Mouse (Mus musculus): ENCODE measurements around the gene Tmem100. TPM values are rescaled to one million over a fixed set of nuclear protein-coding genes. Genes with fewer than 3 reads are reported as not detected.

The Tmem100 gene
- total and polyA plus RNA-seq, 2 experiments from 2014 or later: 9.6 to 12.5 TPM

DNA sequence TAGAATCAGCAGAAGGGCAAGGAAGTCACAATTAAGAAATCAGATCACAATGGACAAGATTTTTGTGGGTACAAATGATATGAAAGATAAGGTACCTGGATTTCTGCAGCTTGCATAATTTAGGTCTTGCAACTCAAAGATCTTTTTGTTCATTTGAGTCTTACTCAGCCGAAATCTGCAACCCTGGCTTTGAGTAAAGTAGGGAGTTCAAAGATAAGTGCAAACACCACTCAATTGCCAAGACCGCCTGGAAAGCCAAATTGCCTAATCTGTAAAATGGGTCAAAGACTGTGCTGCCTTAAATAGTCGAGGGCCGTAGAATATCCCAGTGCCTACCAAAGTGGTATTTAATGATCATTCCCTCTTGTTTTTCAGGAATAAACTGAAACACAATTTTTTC, 26.8 kb upstream of the Tmem100 start:
- H3K4me3 ChIP-seq (ENCODE audit: low read depth, low read length): no peak overlapping the region
- no peaks in the 10 kb centered on the region for H3K36me3 ChIP-seq (ENCODE audit: insufficient read depth, low read length)
- ATAC-seq (ENCODE audit: low FRiP score) (no peak), DNase-seq (ENCODE audit: low spot score) (no peak)
- no peak overlapping the region for H3K4me2 ChIP-seq (ENCODE audit: low read depth, low read length, poor library complexity, severe bottlenecking)
- H3K27me3 ChIP-seq (ENCODE audit: insufficient read depth, low read length): no peaks in the 10 kb centered on the region
- H3K9ac ChIP-seq (replicated peaks; ENCODE audit: low read length, poor library complexity, severe bottlenecking): no peak overlapping the region
- WGBS: 90% methylated on average over 4 of the region's 4 CpGs
- H3K27ac ChIP-seq (ENCODE audit: low read depth, low read length): no peak overlapping the region
- 0 out of 2 replicates have a peak, but pooled peaks cover 6% of the 10 kb centered on the region for H3K4me1 ChIP-seq (ENCODE audit: insufficient read depth, low read length)
- no peak for TF ChIP-seq CTCF (IDR thresholded peaks at IDR 0.05)
- H3K9me3 ChIP-seq (ENCODE audit: low read length): no peaks in the 10 kb centered on the region

DNA sequence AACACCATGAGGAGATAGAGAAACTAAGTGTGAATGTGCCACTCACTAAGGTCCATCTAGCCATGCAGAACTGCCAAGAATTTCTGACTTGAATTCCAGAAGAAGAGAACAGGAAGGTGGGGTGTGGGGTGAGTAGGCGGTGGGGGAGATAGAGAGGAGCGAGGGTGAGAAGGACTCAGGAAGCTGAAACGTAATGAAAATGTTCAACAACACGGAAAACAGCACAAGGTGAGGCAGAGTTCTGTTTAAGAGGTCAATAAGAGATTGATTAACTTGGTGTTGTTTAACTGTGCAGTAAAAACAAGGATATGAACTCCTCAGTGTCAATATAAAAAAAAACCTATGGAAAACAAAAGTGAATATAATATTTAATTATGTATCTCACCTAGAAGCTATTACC, 24.0 kb upstream of the Tmem100 start:
- Histone ChIP-seq H3K27me3 (ENCODE audit: insufficient read depth, low read length) (no peaks in the 10 kb centered on the region), H3K9ac (replicated peaks; ENCODE audit: low read length, poor library complexity, severe bottlenecking) (no peak overlapping the region), H3K27ac (ENCODE audit: low read depth, low read length) (no peak overlapping the region), H3K4me1 (ENCODE audit: insufficient read depth, low read length) (0 out of 2 replicates have a peak, but pooled peaks cover 6% of the 10 kb centered on the region), H3K4me3 (ENCODE audit: low read depth, low read length) (no peak overlapping the region), H3K36me3 (ENCODE audit: insufficient read depth, low read length) (no peaks in the 10 kb centered on the region), H3K4me2 (ENCODE audit: low read depth, low read length, poor library complexity, severe bottlenecking) (no peak overlapping the region), H3K9me3 (ENCODE audit: low read length) (no peaks in the 10 kb centered on the region)
- ATAC-seq (ENCODE audit: low FRiP score) (no peak), DNase-seq (ENCODE audit: low spot score) (no peak)
- 79% methylated on average over 4 of the region's 4 CpGs for WGBS
- no peak for TF ChIP-seq CTCF (IDR thresholded peaks at IDR 0.05)

GRCm38 (mm10) chr11:90007791-90008531, 22.2 kb upstream of the Tmem100 start:
- WGBS: 38% methylated on average over 7 of the region's 7 CpGs
- no peaks in the 10 kb centered on the region for H3K9me3 ChIP-seq (ENCODE audit: low read length)
- no peak for ATAC-seq (ENCODE audit: low FRiP score)

GRCm38 (mm10) chr11:90013657-90014056, 16.5 kb upstream of the Tmem100 start:
- no peaks in the 10 kb centered on the region for H3K9me3 ChIP-seq (ENCODE audit: low read length)
- WGBS: 86% methylated on average over 6 of the region's 6 CpGs
- no peaks in the 10 kb centered on the region for H3K27me3 ChIP-seq (ENCODE audit: insufficient read depth, low read length)
- ATAC-seq (ENCODE audit: low FRiP score) (no peak), DNase-seq (ENCODE audit: low spot score) (no peak)
- H3K4me2 ChIP-seq (ENCODE audit: low read depth, low read length, poor library complexity, severe bottlenecking): no peak overlapping the region
- no peaks in the 10 kb centered on the region for H3K4me1 ChIP-seq (ENCODE audit: insufficient read depth, low read length)
- no peak for TF ChIP-seq CTCF (IDR thresholded peaks at IDR 0.05)
- H3K36me3 ChIP-seq (ENCODE audit: insufficient read depth, low read length): no peaks in the 10 kb centered on the region
- H3K27ac ChIP-seq (ENCODE audit: low read depth, low read length): no peak overlapping the region
- H3K9ac ChIP-seq (replicated peaks; ENCODE audit: low read length, poor library complexity, severe bottlenecking): no peak overlapping the region
- H3K4me3 ChIP-seq (ENCODE audit: low read depth, low read length): no peak overlapping the region

More at GRCm38 (mm10) chr11:90007791-90008531, 22.2 kb upstream of the Tmem100 start:
- H3K4me2 ChIP-seq (ENCODE audit: low read depth, low read length, poor library complexity, severe bottlenecking): no peak overlapping the region
- no peak for TF ChIP-seq CTCF (IDR thresholded peaks at IDR 0.05)
- no peaks in the 10 kb centered on the region for H3K36me3 ChIP-seq (ENCODE audit: insufficient read depth, low read length)
- no peak overlapping the region for H3K27ac ChIP-seq (ENCODE audit: low read depth, low read length)
- no peak for DNase-seq (ENCODE audit: low spot score)
- H3K4me3 ChIP-seq (ENCODE audit: low read depth, low read length): no peak overlapping the region
- no peaks in the 10 kb centered on the region for H3K4me1 ChIP-seq (ENCODE audit: insufficient read depth, low read length)
- no peaks in the 10 kb centered on the region for H3K27me3 ChIP-seq (ENCODE audit: insufficient read depth, low read length)
- H3K9ac ChIP-seq (replicated peaks; ENCODE audit: low read length, poor library complexity, severe bottlenecking): no peak overlapping the region

GRCm38 (mm10) chr11:90015281-90015680, 14.9 kb upstream of the Tmem100 start:
- Histone ChIP-seq H3K4me3 (ENCODE audit: low read depth, low read length) (no peak overlapping the region), H3K9me3 (ENCODE audit: low read length) (no peaks in the 10 kb centered on the region), H3K36me3 (ENCODE audit: insufficient read depth, low read length) (no peaks in the 10 kb centered on the region), H3K27me3 (ENCODE audit: insufficient read depth, low read length) (no peaks in the 10 kb centered on the region), H3K27ac (ENCODE audit: low read depth, low read length) (no peak overlapping the region), H3K4me2 (ENCODE audit: low read depth, low read length, poor library complexity, severe bottlenecking) (no peak overlapping the region), H3K4me1 (ENCODE audit: insufficient read depth, low read length) (no peaks in the 10 kb centered on the region), H3K9ac (replicated peaks; ENCODE audit: low read length, poor library complexity, severe bottlenecking) (no peak overlapping the region)
- TF ChIP-seq CTCF (IDR thresholded peaks at IDR 0.05): no peak
- WGBS: 62% methylated on average over 7 of the region's 7 CpGs
- ATAC-seq (ENCODE audit: low FRiP score) (no peak), DNase-seq (ENCODE audit: low spot score) (no peak)

DNA sequence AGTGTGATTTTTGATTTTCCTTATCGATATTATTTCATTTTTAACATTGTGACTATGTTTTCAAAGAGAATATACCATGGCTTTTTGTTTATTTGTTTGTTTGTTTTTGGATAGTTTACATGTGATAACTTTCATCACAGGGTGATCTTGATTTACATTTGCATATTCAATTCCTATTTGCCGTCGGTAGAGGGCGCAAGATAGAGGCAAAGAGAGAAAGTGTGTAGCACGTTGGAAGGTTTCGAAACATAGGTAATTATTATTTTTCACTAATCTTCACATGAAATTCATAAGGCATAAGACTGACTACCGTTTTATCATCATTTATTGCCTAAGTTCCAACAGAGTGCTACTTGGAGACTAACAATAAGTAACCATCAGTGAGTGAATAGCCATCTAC, 11.0 kb upstream of the Tmem100 start:
- ATAC-seq (ENCODE audit: low FRiP score) (no peak), DNase-seq (ENCODE audit: low spot score) (peak; percentile 41)
- WGBS: 19% methylated on average over 7 of the region's 7 CpGs
- peak; percentile 89 for TF ChIP-seq CTCF (IDR thresholded peaks at IDR 0.05)
- H3K9ac ChIP-seq (replicated peaks; ENCODE audit: low read length, poor library complexity, severe bottlenecking): no peak overlapping the region
- no peak overlapping the region for H3K4me3 ChIP-seq (ENCODE audit: low read depth, low read length)
- H3K27ac ChIP-seq (ENCODE audit: low read depth, low read length): no peak overlapping the region
- H3K27me3 ChIP-seq (ENCODE audit: insufficient read depth, low read length): no peaks in the 10 kb centered on the region
- H3K36me3 ChIP-seq (ENCODE audit: insufficient read depth, low read length): no peaks in the 10 kb centered on the region
- no peaks in the 10 kb centered on the region for H3K4me1 ChIP-seq (ENCODE audit: insufficient read depth, low read length)
- no peak overlapping the region for H3K4me2 ChIP-seq (ENCODE audit: low read depth, low read length, poor library complexity, severe bottlenecking)
- no peaks in the 10 kb centered on the region for H3K9me3 ChIP-seq (ENCODE audit: low read length)
